Mouse (Mus musculus) common myeloid progenitor, adult 5-6 weeks (primary cell): ENCODE results near the gene Psmd3. TPM values are rescaled to one million over a fixed set of nuclear protein-coding genes. Genes with fewer than 3 reads are reported as not detected.

ENCODE experiments used
- ATAC-seq: replicated peaks from 2 replicates; pipeline ENCODE4 v1.8.0; 2016; ENCODE audit warnings: low read depth, mild to moderate bottlenecking, moderate TSS enrichment, inconsistent platforms; ENCODE audit not compliant: poor library complexity, severe bottlenecking
- total RNA-seq: library from RNA; stranded (forward); fragments of 200-1000, 187-1606 nt; gene quantifications from 2 replicates; pipeline ENCODE4 v1.2.3, GENCODE M21; 2017

Gene Psmd3
- total RNA-seq, 1 experiment from 2014 or later, result 88.9 TPM

DNA sequence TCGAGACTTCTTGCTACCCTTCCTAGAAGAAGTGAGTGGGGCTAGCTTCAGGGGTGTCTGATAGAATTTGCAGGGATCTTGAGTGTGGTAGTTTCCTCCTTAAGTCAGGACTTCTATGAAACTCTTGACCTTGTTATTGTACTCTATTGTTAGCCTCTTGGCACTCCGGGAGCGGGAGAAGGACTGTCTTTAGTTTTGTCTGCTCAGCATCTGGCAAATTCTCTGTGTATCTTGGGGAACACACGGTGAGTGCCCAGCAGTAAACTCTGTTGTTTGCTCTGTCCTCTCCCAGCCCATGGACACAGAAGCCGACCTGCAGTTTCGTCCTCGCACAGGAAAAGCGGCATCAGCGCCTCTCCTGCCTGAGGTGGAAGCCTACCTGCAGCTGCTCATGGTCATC, 3.3 kb downstream of the Psmd3 start:
- ATAC-seq, result no peak

- ATAC-seq, result no peak
Measured at GRCm38 (mm10) chr11:98686976-98687375, 4.6 kb downstream of the Psmd3 start.

GRCm38 (mm10) chr11:98688009-98688408, 5.7 kb downstream of the Psmd3 start:
- no peak for ATAC-seq

- no peak for ATAC-seq
Measured at GRCm38 (mm10) chr11:98693201-98693600, 10.8 kb downstream of the Psmd3 start.

DNA sequence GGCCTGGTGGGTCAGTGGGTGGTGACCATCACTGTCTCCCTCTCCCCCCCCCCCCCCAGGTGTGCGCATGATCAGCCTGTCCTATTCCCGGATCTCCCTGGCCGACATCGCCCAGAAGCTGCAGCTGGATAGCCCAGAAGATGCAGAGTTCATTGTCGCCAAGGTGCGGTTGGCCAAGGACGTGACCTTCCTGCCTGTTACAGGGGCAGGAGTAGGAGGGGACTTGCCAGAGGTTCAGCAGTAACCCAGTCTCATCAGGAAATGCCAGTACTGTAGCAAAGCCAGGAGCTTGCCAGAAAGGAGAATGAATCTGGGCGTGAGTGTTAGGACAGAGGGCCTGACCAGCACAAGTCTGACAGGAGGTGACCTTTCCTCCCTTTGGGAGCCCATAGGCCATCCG, 11.4 kb downstream of the Psmd3 start:
- ATAC-seq, result no peak

DNA sequence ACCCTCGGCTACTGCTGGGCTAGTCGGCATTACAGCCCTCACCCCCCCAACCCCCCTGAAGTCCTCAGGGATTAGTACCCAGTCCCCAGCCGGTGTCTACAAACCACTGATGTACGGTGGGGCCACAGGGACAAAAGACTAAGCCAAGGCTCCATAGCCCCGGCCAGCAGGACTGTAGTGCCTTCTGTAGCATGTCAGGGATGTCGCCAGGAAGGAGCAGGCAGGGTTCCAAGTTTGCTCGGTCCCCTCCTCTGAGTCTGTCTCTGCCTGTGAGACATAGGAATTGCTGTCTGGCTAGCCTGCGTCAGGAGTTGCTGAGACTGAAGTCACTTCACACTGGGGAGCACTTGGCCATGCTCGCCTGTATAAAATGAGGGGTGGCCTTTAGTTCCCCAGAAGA, 11.9 kb downstream of the Psmd3 start:
- ATAC-seq, result no peak

DNA sequence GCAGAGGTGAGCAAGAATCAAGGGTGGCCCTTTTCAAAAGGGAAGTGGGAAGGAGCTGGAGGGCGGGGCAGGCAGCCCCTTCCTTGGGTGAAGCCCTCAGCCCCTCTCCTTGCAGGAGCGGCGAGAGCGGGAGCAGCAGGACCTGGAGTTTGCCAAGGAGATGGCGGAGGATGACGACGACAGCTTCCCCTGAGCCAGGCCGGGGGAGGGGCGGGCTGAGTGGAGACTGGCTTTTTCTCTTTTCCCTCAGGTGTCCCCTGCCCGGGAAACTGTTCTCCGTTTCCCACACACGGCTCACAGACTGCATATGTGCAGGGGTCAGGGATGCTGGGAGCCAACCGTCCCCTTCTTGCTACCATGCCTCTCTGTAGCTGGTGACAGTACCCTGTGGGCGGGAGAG, 13.1 kb downstream of the Psmd3 start:
- no peak for ATAC-seq

GRCm38 (mm10) chr11:98696454-98697216, 14.3 kb downstream of the Psmd3 start:
- ATAC-seq, result no peak

DNA sequence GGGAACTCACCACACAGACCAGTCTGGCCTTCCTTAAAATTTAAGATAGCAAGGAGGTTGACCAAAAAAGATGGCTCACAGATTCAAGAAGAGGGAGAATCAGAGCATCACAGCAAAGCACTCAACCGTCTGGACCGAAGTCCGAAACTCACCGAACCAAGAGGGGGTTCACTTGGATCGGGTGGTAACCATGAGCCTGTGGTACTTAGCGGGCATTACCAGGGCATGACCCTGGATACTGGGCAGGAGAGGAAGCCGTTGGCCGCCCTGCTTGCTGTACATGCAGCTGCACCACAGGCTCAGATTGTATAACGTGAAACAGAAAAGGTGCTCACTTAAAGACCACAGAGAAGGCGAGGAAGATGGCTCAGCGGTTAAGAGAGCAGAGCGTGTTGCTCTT, 14.9 kb downstream of the Psmd3 start:
- no peak for ATAC-seq

DNA sequence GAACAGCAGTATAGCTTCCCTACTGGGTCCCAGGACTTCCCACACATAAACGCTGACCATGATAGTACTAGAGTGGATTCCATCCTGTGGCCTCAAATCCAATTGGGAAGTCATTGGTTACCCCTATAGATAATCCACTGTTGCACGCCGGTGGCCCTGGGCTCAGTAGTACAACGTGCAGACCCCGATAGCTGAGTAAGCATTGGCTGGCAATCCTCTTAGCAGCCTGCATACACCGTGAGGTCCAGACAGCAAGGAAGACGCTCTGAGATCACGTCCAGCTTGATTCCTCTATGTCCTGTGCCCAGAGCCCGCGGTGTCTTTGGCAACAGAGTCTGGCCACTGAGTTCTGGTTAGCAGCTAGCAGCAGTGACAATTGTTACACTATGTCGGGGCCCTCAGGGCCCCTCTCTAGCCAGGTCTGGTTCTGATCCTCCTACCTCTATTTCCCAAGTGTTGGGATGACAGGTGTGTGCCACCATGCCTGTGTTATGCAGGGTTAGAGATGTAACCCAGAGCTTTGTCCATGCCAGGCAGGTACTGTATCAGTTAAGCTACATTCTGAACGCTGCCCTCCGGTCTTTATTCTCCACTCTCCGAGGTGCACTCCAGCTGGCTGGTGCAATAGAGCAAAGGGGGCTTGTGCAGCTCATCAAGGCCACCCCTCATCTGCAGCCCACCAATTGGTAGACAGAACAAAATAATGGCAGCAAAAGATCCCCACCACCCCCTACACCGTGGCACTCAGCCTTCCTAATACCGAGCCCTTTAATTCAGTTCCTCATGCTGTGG, 16.7 kb downstream of the Psmd3 start:
- ATAC-seq, result no peak

DNA sequence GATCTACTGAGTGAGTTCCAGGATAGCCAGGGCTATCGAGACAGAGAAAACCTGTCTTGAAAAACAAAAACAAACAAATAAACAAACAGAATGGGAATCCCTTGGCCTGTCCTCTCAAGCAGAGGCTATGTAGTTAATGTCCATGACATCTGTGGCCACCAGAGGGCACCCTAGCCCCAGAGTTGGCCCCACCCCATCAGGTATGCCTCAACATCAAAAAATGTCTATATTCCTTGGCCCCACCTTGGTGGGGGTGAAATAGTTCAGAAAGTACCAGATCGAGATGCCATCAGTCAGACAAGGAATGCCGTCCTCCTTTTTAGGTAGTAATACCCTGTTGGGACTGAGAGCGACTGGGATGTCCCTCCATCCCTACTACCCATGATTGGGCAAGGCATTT, 17.6 kb downstream of the Psmd3 start:
- peak; percentile 88 for ATAC-seq

DNA sequence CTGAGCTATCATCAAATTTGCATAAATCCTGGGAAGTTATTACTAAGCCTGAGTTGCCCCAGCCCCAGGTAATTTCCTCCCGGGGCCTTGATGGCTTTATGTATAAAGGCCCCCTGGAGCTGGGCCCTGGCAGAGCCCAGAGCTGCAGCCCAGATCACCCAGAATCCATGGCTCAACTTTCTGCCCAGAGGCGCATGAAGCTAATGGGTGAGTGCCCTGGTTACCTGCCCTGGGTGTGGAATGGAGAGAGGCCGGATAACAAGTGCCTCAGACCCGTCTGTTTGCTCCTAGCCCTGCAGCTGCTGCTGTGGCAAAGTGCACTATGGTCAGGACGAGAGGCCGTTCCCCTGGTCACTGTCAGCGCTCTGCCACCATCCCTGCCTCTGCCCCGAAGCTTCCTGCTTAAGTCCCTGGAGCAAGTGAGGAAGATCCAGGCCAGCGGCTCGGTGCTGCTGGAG, 18.9 kb downstream of the Psmd3 start, which contains the start of gene Csf3:
Gene Csf3 (plus strand): TSS at position 51 of the 458 bp plus-strand sequence.
- no peak for ATAC-seq

DNA sequence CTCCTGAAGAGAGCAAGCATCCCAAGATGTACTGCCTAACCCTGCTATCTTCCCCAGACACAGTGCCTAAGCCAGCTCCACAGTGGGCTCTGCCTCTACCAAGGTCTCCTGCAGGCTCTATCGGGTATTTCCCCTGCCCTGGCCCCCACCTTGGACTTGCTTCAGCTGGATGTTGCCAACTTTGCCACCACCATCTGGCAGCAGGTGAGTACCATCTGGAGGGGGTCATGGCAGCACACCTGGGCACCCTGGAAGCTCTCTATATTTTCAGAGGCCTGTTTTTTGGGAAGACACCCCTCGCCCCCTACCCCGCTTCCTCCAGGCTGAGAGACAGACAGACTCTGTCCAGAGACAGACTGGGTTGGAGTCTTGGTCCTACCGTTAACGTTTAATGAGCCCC, 20.0 kb downstream of the Psmd3 start:
- ATAC-seq, result no peak

DNA sequence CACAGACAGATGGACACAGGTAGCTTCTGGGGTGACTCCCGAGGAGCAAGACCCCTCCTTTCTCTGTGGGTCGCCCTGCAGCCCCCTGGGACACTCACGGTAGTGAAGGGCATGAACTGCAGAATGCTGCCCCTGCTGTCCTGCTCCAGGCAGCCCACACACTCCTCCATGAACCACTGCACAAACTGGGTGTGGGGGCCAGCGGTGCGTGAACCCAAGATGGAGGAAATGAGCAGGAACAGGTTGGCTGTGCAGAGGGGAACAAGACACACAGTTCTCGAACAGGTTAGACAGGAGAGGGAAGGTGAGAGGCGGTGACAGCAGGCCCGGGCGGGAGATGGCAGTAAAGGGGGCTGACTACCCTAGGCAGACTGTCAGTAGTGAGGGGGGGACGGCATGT, 22.7 kb downstream of the Psmd3 start:
- ATAC-seq, result no peak

DNA sequence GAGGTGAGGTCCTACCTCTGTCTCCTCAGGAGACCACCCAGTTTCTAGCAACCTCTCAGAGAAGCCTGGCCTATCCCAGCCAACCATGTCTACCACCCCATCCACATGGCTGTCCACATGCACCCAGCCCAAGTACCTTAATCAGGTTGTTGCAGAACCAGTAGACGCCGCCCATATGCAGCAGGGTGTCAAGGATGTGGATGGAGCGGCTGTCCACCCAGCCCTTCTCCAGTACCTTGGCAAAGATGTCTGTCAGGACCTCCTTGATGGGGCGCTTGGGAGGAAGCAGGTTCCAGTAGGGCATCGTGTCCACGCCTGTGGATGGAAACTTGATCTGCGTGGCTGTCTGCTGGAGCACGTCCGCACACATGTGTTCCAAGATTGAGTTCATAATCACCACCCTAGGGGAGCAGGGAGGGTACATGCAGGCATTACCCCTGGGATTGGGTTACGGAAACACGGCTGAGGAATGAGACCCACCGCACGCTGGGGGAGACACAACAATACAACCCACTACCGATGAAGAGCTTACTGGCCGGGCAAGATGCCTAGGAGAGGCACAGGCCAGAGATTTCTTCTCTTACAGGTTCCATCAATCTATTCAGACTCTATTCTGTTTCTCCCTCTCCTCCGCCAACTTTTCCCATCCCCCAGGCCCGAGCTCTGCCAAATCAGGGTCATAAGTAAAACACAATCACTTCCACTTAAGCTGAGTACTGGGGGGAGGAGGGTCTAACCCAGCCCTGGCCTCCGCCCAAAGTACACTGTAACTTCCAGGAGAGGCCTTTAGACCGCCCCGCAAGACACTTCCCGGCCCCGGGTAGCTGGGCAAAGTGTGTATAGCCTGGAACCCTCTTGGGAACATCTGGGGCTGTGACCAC, 25.3 kb downstream of the Psmd3 start:
- no peak for ATAC-seq

DNA sequence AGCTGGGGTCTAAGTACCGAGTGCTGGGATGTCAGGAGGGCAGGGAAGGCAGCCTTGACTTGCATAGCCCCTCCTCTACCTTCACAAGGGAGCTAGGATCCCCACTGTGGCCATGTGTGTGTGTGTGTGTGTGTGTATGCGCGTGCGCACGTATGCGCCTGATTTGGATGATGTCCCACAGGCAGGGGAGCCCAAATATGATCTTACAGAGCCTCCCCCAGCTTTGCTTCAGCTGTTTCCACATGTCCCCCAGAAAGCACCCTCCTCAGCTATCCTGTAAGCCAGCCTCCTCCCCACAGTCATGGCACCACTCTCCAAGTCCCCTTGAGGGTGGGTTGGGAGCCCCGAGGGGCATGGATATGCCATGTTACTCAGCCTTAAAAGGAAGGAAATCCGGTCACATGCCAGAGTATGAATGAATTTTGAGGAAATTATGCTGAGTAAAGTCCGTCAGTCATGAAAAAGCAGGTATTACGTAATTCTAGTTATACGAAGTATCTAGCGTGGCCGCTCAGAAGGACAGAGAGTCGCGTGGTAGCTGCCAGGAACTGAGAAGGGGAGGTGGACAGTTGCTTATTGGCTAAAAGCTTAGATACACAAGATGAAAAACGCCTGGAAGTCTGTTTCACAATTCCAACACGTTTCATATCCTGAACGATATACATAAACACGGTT, 26.1 kb downstream of the Psmd3 start:
- ATAC-seq, result 0 out of 2 replicates have a peak, but pooled peaks have one; percentile 5

DNA sequence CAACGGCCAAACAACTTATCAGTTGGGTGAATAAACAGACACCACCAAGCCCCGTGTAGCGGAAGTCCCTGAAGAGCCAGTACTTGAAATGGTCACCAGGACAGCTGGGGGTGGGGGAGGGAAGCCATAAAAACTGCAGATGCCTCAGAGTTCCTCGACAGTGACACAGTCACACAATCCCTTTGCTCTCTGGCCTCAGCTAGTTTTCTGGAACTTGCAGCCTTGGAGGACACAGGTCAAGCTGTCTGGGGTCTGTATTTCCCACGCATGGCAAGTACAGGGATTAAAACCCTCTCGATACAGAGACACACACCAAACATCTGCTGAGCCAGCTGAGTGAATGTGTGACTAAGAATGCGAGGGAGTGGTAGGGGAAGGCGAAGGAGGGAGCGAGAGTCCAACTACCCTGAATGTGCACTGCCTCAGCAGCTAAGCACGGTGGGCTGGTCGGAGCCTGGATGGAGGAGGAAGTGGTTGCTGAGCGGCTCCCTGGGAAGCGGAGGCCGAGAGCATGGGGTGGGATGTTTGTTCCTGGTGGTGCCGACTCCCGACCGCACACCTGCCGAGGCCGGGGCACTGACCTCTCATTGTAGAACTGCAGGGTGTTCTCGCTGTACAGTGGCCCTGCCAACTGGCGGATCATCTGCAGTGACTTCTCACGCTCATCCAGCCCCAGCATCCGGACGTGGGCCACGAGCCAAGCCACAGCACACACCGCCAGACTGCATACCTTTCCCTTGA, 26.8 kb downstream of the Psmd3 start:
- ATAC-seq, result peak; percentile 10; the same call in 1 of the 2 replicates

GRCm38 (mm10) chr11:98710416-98711045, 28.2 kb downstream of the Psmd3 start:
- ATAC-seq, result peak; percentile 83

GRCm38 (mm10) chr11:98711046-98711434, 28.7 kb downstream of the Psmd3 start:
- no peak for ATAC-seq
